Comparison of ENCODE assay signal across 22 mouse cellular contexts in genomic region chr13:115400706-115401215, GRCm38 (mm10).
"Had no signal": no experiment of that assay in that cellular context is flagged by ENCODE, and none has a peak within 500 bp of the region (broad histone marks: within the 10 kb centered on the region; RNA-seq: fewer than 3 reads in every experiment).

No protein-coding gene starts in this region.

- H3K4me2 ChIP-seq: limb, embryonic 13.5 days; liver, embryonic 12.5 days; liver, embryonic 15.5 days; lung, embryonic 15.5 days; neural tube, embryonic 13.5 days had no signal

- ATAC-seq: intestine, postnatal 0 days; liver, embryonic 12.5 days had no signal

- H3K4me3 ChIP-seq: layer of hippocampus, adult 2 months; limb, embryonic 10.5 days; limb, embryonic 13.5 days; liver, embryonic 12.5 days; liver, embryonic 15.5 days; lung, embryonic 15.5 days; myocyte; neural tube, embryonic 13.5 days had no signal

- H3K9ac ChIP-seq: limb, embryonic 13.5 days; liver, embryonic 12.5 days; liver, embryonic 15.5 days; lung, embryonic 15.5 days; neural tube, embryonic 13.5 days had no signal

- H3K27ac ChIP-seq: kidney, postnatal 0 days; layer of hippocampus, adult 2 months; limb, embryonic 10.5 days; limb, embryonic 13.5 days; liver, embryonic 12.5 days; liver, embryonic 15.5 days; lung, embryonic 15.5 days; neural tube, embryonic 13.5 days; stomach, postnatal 0 days had no signal

- DNase-seq: kidney, adult 2 months; kidney, postnatal 25 days; layer of hippocampus, adult 9-11 months; liver; lung, adult 18-20 months; lung, postnatal 10 days; lung, postnatal 4 days; right cerebral cortex, adult 18-20 months; right cerebral cortex, postnatal 14 days; right cerebral cortex, postnatal 4 days; thymus, postnatal 25 days had no signal

- H3K9me3 ChIP-seq: limb, embryonic 10.5 days; limb, embryonic 13.5 days; liver, embryonic 12.5 days; liver, embryonic 15.5 days; lung, embryonic 15.5 days; neural tube, embryonic 13.5 days had no signal

- H3K4me1 ChIP-seq: limb, embryonic 10.5 days; limb, embryonic 13.5 days; liver, embryonic 12.5 days; liver, embryonic 15.5 days; lung, embryonic 15.5 days; neural tube, embryonic 13.5 days had no signal

- H3K27me3 ChIP-seq: limb, embryonic 13.5 days; liver, embryonic 12.5 days; liver, embryonic 15.5 days; lung, embryonic 15.5 days; neural tube, embryonic 13.5 days had no signal

- H3K36me3 ChIP-seq: limb, embryonic 10.5 days; limb, embryonic 13.5 days; liver, embryonic 12.5 days; liver, embryonic 15.5 days; lung, embryonic 15.5 days; neural tube, embryonic 13.5 days had no signal
